Mouse (Mus musculus) liver, embryonic 14.5 days (tissue): Measurements from ENCODE around the gene Fosl1.

Experiments used
- CTCF ChIP-seq: IDR thresholded peaks from 2 replicates; pipeline ENCODE4 v1.5.1; 2016; ENCODE audit warnings: antibody characterized with exemption, low read depth, control low read depth
- EP300 ChIP-seq: IDR thresholded peaks from 2 replicates; pipeline ENCODE4 v1.6.1; 2016; ENCODE audit warnings: antibody characterized with exemption, low read depth

DNA sequence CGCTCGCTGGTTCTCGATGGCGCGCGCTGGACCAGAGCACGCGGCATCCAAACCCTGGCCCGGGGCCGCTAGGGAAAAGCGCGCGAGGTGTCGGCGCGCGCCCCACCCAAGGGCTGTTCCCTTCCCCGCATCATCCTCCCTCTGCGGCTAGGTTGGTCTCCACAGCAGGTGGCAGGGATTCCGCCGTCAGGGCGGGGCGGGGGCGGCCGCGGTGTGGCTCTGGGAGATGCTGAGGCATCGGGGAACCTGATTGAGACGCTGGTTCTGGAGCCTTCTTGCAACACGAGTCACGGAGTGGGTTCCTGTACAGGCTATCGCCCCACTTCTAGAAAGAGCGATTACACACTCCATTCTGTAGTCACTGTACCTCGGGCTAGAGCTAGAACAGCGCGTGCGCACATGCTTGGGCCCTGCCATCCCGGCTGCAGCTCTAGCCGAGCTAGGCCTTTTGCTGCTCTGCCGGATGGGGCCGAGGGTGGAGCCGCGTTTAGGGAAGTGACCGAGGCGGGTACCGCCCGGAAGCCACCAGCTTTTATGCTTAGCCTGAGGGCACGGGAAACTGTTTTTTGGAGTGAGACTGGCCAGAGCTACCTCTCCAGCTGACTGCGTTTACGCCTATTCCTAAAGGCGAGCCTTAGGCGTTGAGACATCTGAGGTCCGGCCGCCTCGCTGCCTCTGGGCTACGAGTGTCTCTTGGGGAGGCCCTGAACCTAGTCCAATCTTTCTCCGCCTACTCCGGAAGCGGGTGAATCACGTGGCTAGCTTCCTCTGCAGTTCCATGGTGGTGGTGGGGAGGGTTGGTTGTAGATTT is 43.8 kb downstream of the Fosl1 start:
- TF ChIP-seq CTCF (0 out of 2 replicates have a peak, but pooled peaks have one; percentile 1), EP300 (no peak)
